16 mouse cellular contexts compared by ENCODE assay signal in the genomic region with DNA sequence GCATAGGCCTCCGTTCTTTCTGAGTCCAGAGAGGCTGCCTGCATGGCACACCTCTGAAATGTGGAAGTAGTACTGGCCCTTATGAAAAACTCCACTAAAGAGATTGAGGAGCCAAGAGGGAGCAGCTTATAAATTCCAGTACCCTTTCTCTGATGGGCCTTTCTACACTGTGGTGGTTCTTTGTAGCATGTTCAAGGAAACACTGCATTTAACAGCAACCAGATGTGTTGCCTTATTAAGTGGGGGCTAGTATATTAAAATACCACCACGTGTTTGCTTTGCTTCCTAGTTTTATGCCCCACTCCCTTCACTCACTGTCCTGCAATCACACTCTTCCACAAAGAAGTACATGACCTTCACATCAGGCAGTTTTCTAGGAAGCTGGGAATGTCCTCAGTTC.
"Had no signal": no experiment of that assay in that cellular context is flagged by ENCODE, and none has a peak within 500 bp of the region (broad histone marks: within the 10 kb centered on the region; RNA-seq: fewer than 3 reads in every experiment).

No protein-coding gene starts in this region.

- DNase-seq: kidney, adult 18-20 months; kidney, postnatal 10 days; liver; liver, embryonic 13.5 days; liver, postnatal 0 days; lung, postnatal 14 days; retina, postnatal 1 day; right cerebral cortex, postnatal 14 days; thymus, postnatal 4 days had no signal

- ATAC-seq: liver, postnatal 0 days; midbrain, embryonic 15.5 days had no signal

- H3K9ac ChIP-seq: liver, embryonic 13.5 days; liver, postnatal 0 days; lung, embryonic 15.5 days; midbrain, embryonic 15.5 days; neural tube, embryonic 12.5 days had no signal

- H3K4me1 ChIP-seq: liver, embryonic 13.5 days; lung, embryonic 15.5 days; megakaryocyte, embryonic 14.5 days; midbrain, embryonic 15.5 days; neural tube, embryonic 12.5 days had no signal

- H3K36me3 ChIP-seq: liver, embryonic 13.5 days; lung, embryonic 15.5 days; midbrain, embryonic 15.5 days; neural tube, embryonic 12.5 days had no signal

- H3K4me3 ChIP-seq: left cerebral cortex, adult 2 months; liver, embryonic 13.5 days; lung, embryonic 15.5 days; megakaryocyte, embryonic 14.5 days; midbrain, embryonic 15.5 days; neural tube, embryonic 12.5 days had no signal

- H3K4me2 ChIP-seq: liver, embryonic 13.5 days; lung, embryonic 15.5 days; midbrain, embryonic 11.5 days; midbrain, embryonic 15.5 days; neural tube, embryonic 12.5 days had no signal

- H3K27ac ChIP-seq: left cerebral cortex, adult 2 months; liver, embryonic 13.5 days; lung, embryonic 15.5 days; macrophage; midbrain, embryonic 15.5 days; neural tube, embryonic 12.5 days had no signal

- H3K9me3 ChIP-seq: lung, embryonic 15.5 days; midbrain, embryonic 15.5 days; neural tube, embryonic 12.5 days had no signal

- H3K27me3 ChIP-seq: liver, embryonic 13.5 days; lung, embryonic 15.5 days; megakaryocyte, embryonic 14.5 days; midbrain, embryonic 15.5 days; neural tube, embryonic 12.5 days had no signal
